Mouse (Mus musculus): ENCODE results near the gene Rbfox3. TPM values are rescaled to one million over a fixed set of nuclear protein-coding genes. Genes with fewer than 3 reads are reported as not detected.

The Rbfox3 gene
- polyA plus RNA-seq, 1 experiment from 2014 or later = 12.6 TPM

GRCm38 (mm10) chr11:118491230-118491629 is 420.2 kb downstream of the Rbfox3 start:
- no peak overlapping the region for H3K4me2 ChIP-seq (replicated peaks; ENCODE audit: low read depth, low read length)
- peaks cover 4% of the 10 kb centered on the region; the same call in 1 of the 2 replicates for H3K4me1 ChIP-seq (replicated peaks; ENCODE audit: control insufficient read depth, insufficient read depth, low read length)
- DNase-seq (ENCODE audit: low spot score) (no peak), ATAC-seq (ENCODE audit: low FRiP score) (no peak)
- no peak overlapping the region for H3K9ac ChIP-seq (ENCODE audit: low read depth, low read length)
- H3K4me3 ChIP-seq (ENCODE audit: low read depth, low read length) = no peak overlapping the region
- H3K36me3 ChIP-seq (ENCODE audit: control insufficient read depth, insufficient read depth, low read length) = no peaks in the 10 kb centered on the region
- H3K27me3 ChIP-seq (ENCODE audit: control insufficient read depth, insufficient read depth, low read length) = no peaks in the 10 kb centered on the region
- no peaks in the 10 kb centered on the region for H3K9me3 ChIP-seq (ENCODE audit: control insufficient read depth, low read length)
- 89% methylated on average over 7 of the region's 7 CpGs for WGBS
- H3K27ac ChIP-seq (ENCODE audit: low read depth, low read length) = no peak overlapping the region

- peak overlapping the region; percentile 42; the same call in 1 of the 2 replicates for H3K27ac ChIP-seq (ENCODE audit: low read depth, low read length)
- 19% methylated on average over 22 of the region's 22 CpGs for WGBS
- H3K27me3 ChIP-seq (ENCODE audit: control insufficient read depth, insufficient read depth, low read length) = no peaks in the 10 kb centered on the region
- ATAC-seq (ENCODE audit: low FRiP score) = 0 out of 2 replicates have a peak, but pooled peaks have one; percentile 33
- peak; percentile 89 for DNase-seq (ENCODE audit: low spot score)
- peak overlapping the region; percentile 23 for H3K4me2 ChIP-seq (replicated peaks; ENCODE audit: low read depth, low read length)
- no peaks in the 10 kb centered on the region for H3K9me3 ChIP-seq (ENCODE audit: control insufficient read depth, low read length)
- H3K4me1 ChIP-seq (replicated peaks; ENCODE audit: control insufficient read depth, insufficient read depth, low read length) = peaks cover 4% of the 10 kb centered on the region; the same call in 1 of the 2 replicates
- no peak overlapping the region for H3K4me3 ChIP-seq (ENCODE audit: low read depth, low read length)
- peak overlapping the region; percentile 28 for H3K9ac ChIP-seq (ENCODE audit: low read depth, low read length)
- no peaks in the 10 kb centered on the region for H3K36me3 ChIP-seq (ENCODE audit: control insufficient read depth, insufficient read depth, low read length)
Observed at GRCm38 (mm10) chr11:118490566-118491218, 420.7 kb downstream of the Rbfox3 start.

GRCm38 (mm10) chr11:118488907-118489270 is 422.5 kb downstream of the Rbfox3 start:
- DNase-seq (ENCODE audit: low spot score) = no peak
- H3K4me2 ChIP-seq (replicated peaks; ENCODE audit: low read depth, low read length) = no peak overlapping the region
- H3K27me3 ChIP-seq (ENCODE audit: control insufficient read depth, insufficient read depth, low read length) = no peaks in the 10 kb centered on the region
- no peak for ATAC-seq (ENCODE audit: low FRiP score)
- no peaks in the 10 kb centered on the region for H3K9me3 ChIP-seq (ENCODE audit: control insufficient read depth, low read length)
- H3K27ac ChIP-seq (ENCODE audit: low read depth, low read length) = no peak overlapping the region
- WGBS = 84% methylated on average over 12 of the region's 12 CpGs
- H3K36me3 ChIP-seq (ENCODE audit: control insufficient read depth, insufficient read depth, low read length) = no peaks in the 10 kb centered on the region
- H3K4me3 ChIP-seq (ENCODE audit: low read depth, low read length) = no peak overlapping the region
- H3K9ac ChIP-seq (ENCODE audit: low read depth, low read length) = no peak overlapping the region
- peaks cover 4% of the 10 kb centered on the region; the same call in 1 of the 2 replicates for H3K4me1 ChIP-seq (replicated peaks; ENCODE audit: control insufficient read depth, insufficient read depth, low read length)

GRCm38 (mm10) chr11:118488191-118488906 is 423.0 kb downstream of the Rbfox3 start:
- no peak overlapping the region for H3K4me3 ChIP-seq (ENCODE audit: low read depth, low read length)
- no peak overlapping the region for H3K4me2 ChIP-seq (replicated peaks; ENCODE audit: low read depth, low read length)
- H3K27me3 ChIP-seq (ENCODE audit: control insufficient read depth, insufficient read depth, low read length) = no peaks in the 10 kb centered on the region
- H3K9ac ChIP-seq (ENCODE audit: low read depth, low read length) = no peak overlapping the region
- H3K27ac ChIP-seq (ENCODE audit: low read depth, low read length) = no peak overlapping the region
- H3K4me1 ChIP-seq (replicated peaks; ENCODE audit: control insufficient read depth, insufficient read depth, low read length) = peaks cover 4% of the 10 kb centered on the region; the same call in 1 of the 2 replicates
- H3K9me3 ChIP-seq (ENCODE audit: control insufficient read depth, low read length) = no peaks in the 10 kb centered on the region
- DNase-seq (ENCODE audit: low spot score) (no peak), ATAC-seq (ENCODE audit: low FRiP score) (no peak)
- WGBS = 75% methylated on average over 8 of the region's 8 CpGs
- H3K36me3 ChIP-seq (ENCODE audit: control insufficient read depth, insufficient read depth, low read length) = no peaks in the 10 kb centered on the region

GRCm38 (mm10) chr11:118486881-118487772 is 424.3 kb downstream of the Rbfox3 start:
- peaks cover 4% of the 10 kb centered on the region; the same call in 1 of the 2 replicates for H3K4me1 ChIP-seq (replicated peaks; ENCODE audit: control insufficient read depth, insufficient read depth, low read length)
- no peak overlapping the region for H3K9ac ChIP-seq (ENCODE audit: low read depth, low read length)
- no peaks in the 10 kb centered on the region for H3K27me3 ChIP-seq (ENCODE audit: control insufficient read depth, insufficient read depth, low read length)
- no peak overlapping the region for H3K4me3 ChIP-seq (ENCODE audit: low read depth, low read length)
- H3K36me3 ChIP-seq (ENCODE audit: control insufficient read depth, insufficient read depth, low read length) = no peaks in the 10 kb centered on the region
- H3K27ac ChIP-seq (ENCODE audit: low read depth, low read length) = no peak overlapping the region
- no peak overlapping the region for H3K4me2 ChIP-seq (replicated peaks; ENCODE audit: low read depth, low read length)
- H3K9me3 ChIP-seq (ENCODE audit: control insufficient read depth, low read length) = no peaks in the 10 kb centered on the region
- WGBS = 88% methylated on average over 29 of the region's 29 CpGs
- ATAC-seq (ENCODE audit: low FRiP score) (no peak), DNase-seq (ENCODE audit: low spot score) (no peak)

- Histone ChIP-seq H3K36me3 (ENCODE audit: control insufficient read depth, insufficient read depth, low read length) (no peaks in the 10 kb centered on the region), H3K4me1 (replicated peaks; ENCODE audit: control insufficient read depth, insufficient read depth, low read length) (peaks cover 4% of the 10 kb centered on the region; the same call in 1 of the 2 replicates), H3K4me2 (replicated peaks; ENCODE audit: low read depth, low read length) (no peak overlapping the region), H3K27me3 (ENCODE audit: control insufficient read depth, insufficient read depth, low read length) (no peaks in the 10 kb centered on the region), H3K9me3 (ENCODE audit: control insufficient read depth, low read length) (no peaks in the 10 kb centered on the region), H3K27ac (ENCODE audit: low read depth, low read length) (no peak overlapping the region), H3K4me3 (ENCODE audit: low read depth, low read length) (no peak overlapping the region), H3K9ac (ENCODE audit: low read depth, low read length) (no peak overlapping the region)
- no peak for DNase-seq (ENCODE audit: low spot score)
- no peak for ATAC-seq (ENCODE audit: low FRiP score)
- WGBS = 85% methylated on average over 6 of the region's 6 CpGs
Observed at GRCm38 (mm10) chr11:118486281-118486680, 425.1 kb downstream of the Rbfox3 start.

- Histone ChIP-seq H3K36me3 (ENCODE audit: control insufficient read depth, insufficient read depth, low read length) (no peaks in the 10 kb centered on the region), H3K27ac (ENCODE audit: low read depth, low read length) (no peak overlapping the region), H3K9ac (ENCODE audit: low read depth, low read length) (no peak overlapping the region), H3K4me2 (replicated peaks; ENCODE audit: low read depth, low read length) (no peak overlapping the region), H3K4me3 (ENCODE audit: low read depth, low read length) (no peak overlapping the region), H3K4me1 (replicated peaks; ENCODE audit: control insufficient read depth, insufficient read depth, low read length) (peaks cover 4% of the 10 kb centered on the region; the same call in 1 of the 2 replicates), H3K27me3 (ENCODE audit: control insufficient read depth, insufficient read depth, low read length) (no peaks in the 10 kb centered on the region), H3K9me3 (ENCODE audit: control insufficient read depth, low read length) (no peaks in the 10 kb centered on the region)
- 88% methylated on average over 3 of the region's 3 CpGs for WGBS
- DNase-seq (ENCODE audit: low spot score) = no peak
- ATAC-seq (ENCODE audit: low FRiP score) = no peak
Observed at GRCm38 (mm10) chr11:118485780-118486179, 425.6 kb downstream of the Rbfox3 start.

- Histone ChIP-seq H3K9ac (ENCODE audit: low read depth, low read length) (no peak overlapping the region), H3K4me1 (replicated peaks; ENCODE audit: control insufficient read depth, insufficient read depth, low read length) (peaks cover under 1% of the 10 kb centered on the region; the same call in 1 of the 2 replicates), H3K27ac (ENCODE audit: low read depth, low read length) (no peak overlapping the region), H3K36me3 (ENCODE audit: control insufficient read depth, insufficient read depth, low read length) (no peaks in the 10 kb centered on the region), H3K4me3 (ENCODE audit: low read depth, low read length) (no peak overlapping the region), H3K27me3 (ENCODE audit: control insufficient read depth, insufficient read depth, low read length) (no peaks in the 10 kb centered on the region), H3K9me3 (ENCODE audit: control insufficient read depth, low read length) (no peaks in the 10 kb centered on the region), H3K4me2 (replicated peaks; ENCODE audit: low read depth, low read length) (no peak overlapping the region)
- ATAC-seq (ENCODE audit: low FRiP score) (no peak), DNase-seq (ENCODE audit: low spot score) (no peak)
- WGBS = 68% methylated on average over 11 of the region's 11 CpGs
Observed at GRCm38 (mm10) chr11:118485338-118485737, 426.1 kb downstream of the Rbfox3 start.

Measured in hindbrain, embryonic 11.5 days (tissue).